Mouse (Mus musculus): ENCODE measurements around the gene Zfp277.
A peak's percentile ranks its signal among the peaks of the same experiment; 100 is the strongest.

Zfp277 gene

DNA sequence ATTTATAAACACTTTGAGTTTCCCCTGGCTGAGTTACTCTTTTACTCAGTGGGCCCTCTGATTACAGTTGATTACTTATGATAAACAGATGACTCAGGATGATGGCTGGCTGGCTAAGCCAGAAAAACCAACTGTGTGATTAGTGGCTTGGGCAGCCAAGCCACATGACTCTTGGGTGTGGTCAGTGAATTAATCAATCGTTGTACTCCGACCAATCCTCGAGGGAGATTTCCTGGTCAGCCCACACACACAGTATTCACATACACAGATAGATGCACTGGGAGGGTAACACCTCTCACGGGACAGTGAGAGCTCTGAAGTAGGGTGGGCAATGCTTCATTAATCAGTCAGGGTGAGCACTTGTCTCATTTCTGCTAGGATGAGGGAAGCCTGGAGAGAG, 97.5 kb downstream of the Zfp277 start:
- DNase-seq: no peak

DNA sequence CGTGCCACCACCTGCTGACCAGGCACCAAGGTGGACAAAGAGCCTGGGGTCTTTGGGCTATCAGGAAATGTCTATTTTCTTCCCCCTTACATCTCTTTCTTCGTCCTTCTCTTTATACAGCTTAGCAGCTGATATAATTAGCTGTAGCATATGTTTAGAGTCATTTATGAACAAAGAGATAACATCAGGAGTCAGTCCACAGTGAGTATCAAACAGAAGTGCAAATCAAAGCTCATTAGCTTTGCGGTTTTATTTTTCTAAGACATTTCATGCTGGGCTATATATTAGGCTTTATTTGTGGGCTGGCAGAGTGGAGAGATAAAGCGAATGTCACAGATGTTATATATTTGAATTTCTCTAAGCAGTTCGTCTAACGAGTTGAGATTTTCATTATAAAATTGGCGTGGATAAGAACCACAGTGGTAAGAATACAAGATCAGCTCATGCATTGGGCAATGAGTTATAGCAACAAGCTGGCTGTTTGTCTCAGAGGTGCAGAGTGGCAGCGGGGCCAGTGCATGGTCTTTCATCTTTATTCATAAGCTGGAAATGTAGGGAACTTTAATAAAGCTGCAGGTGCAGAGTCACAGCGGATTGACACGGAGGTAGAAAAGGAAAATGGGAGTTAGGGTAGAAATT, 98.5 kb downstream of the Zfp277 start:
- no peak for DNase-seq

DNA sequence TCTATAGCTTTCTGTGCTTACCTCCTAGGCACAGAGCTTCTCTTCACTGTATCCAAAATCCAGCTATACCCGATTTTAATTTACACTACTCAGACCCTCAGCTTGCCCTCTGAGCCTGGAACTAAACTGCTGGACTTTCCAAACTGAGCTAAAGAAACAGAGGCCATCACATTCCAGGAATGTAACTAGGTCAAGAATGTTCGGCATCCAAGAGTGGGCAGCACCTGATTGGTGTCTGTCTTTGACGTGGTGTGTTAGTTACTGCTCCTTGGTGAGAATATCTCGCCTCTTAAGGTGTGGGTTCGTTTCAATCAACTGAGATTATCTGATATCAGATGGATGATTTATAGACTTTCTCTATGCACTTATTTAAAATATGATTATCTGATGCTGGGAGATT, 104.3 kb downstream of the Zfp277 start:
- DNase-seq: peak; percentile 29 to 52

DNA sequence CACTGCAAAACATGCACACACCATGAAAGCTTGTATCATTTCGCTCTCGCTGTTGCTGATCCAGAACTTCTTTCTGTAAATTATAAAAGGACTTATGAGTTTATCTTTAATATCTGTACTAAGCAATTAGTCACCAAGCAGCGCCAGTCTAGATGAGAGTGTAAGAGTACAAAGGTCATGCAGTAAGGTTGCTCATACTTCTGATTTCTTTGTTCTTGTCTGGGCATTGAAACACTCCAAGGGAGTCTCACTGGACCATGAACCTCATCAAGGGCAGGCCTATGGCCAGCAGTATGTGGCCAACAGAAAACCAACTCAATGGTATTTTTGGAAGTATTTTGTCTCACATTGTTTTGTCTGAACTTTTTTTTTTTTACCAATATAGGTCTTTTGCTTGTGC, 110.4 kb downstream of the Zfp277 start:
- peak; percentile 13 to 26 for DNase-seq

DNA sequence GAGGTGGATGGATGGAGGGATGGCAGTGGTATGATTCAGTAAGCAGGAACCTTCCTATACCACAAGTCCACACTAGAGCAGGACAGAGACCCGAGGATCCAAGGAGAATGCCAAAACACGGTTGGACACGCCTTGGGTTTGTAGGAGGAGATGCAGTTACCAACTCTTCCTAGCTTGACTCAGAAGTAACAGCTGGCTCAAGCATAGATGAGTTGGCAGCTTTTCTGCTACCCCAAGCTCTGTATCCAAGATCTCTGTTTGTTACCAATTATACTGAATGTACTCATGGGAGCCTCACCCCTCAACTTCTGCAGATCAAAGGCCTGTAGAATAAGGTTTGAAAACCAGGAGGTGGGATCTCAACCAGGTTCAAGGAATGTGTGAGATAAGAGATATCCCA, 114.2 kb downstream of the Zfp277 start:
- no peak for DNase-seq

DNA sequence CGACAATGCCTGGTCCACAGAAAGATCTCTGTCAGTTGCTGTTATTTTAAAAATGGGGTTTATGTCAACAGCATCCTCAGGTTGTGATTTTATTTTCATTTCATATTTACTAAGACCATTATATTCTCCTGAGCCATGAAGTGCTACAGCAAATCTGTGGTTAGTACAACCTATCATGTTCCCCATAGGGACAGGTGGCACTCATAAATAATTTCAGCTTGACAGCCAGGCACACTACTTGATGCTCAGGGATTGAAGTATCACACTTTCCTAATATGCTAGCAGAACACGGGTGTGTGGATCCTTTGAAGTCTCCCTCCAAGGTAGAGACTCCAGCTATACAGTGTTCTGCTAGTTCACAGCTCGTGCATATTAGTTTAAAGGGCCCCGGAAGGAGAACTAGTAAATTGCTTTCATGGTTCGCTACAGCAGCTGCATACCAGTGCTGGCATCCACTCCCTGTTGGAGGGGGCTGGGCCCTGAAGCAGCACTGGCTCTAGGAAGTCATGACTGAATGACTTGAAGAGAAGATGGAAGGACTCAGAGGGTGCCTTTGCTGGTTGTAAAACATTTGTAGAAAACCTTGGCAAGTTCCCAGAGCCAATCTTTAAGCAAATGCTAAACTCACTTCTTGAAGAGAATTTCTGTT, 118.6 kb downstream of the Zfp277 start:
- DNase-seq: peak; percentile 53 to 71

DNA sequence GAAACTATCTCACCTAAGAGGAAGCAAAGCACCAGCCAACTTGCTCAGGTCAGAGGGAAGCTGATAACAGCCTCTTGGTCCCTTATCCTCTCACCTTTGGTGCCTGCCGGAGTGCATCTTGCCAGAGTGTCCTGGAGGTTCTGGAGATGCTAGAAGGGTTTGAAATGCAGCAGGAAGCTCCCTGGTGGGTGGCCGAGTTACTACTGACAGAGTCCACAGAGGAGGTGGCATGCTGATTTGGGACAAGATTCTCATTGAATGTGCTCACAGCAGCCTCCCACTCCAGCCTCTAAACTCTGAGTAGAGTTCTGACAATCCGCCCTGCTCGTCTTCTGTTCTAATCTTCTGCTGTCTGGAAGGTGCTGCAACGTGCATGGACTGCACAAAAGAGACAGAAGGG, 120.1 kb downstream of the Zfp277 start:
- no peak for DNase-seq

DNA sequence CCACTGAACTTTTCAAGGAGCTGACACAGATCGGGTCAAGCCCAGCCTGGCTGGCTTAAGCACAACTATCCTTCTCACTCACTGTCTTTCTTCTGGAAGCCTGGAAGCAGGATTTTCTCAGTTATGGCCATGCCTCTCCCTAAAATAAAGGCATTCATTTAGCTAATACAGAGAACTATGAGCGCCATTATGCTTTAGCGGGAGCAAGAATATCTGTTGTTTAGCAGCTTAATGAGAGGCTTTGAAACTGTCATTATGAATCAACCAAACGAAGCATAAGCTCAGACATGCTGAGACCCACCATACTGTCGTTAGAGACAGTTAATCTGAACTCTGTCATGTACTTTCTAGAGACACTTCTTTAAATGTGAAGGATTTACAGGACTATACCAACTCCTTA, 120.9 kb downstream of the Zfp277 start:
- no peak for DNase-seq

DNA sequence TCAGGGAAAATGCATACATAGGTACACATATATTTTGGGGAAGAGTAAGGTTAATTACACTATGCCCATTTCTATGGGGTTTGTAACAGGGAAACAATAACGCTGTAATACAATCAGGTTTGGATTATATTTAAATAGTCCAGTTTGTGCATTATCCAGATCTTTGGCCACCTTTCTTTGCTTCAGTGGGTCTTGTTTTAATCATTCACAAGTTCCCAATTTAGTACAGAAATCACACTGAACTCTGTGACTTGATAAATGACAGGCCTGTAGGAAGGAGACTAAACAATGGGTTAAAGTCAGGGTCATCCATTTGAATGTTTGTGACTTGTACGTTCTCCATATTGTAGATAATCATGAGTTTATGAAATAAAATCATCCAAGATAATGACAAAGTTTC, 130.6 kb downstream of the Zfp277 start:
- DNase-seq: peak in 1 of 2 experiments; percentile 14

DNA sequence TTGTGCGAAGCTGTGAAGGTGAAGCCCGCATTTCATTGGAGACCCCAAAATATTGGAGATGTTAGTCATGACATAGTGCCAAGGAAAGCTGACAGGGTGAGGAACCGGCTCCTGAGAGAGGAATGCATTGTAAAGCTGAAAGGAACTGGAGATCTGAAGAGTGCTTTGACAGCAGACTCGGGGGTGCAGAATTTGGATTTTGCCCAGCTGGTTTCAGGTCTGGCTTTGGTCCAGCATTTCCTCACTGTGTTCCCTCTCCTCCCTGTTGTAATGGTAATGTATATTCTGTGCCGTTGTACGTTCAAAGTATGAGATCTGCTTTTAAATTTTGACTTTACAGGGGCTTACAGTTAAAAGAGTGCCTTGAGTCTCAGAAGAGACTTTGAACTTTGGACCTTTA, 141.7 kb downstream of the Zfp277 start:
- peak in 1 of 2 experiments; percentile 10 for DNase-seq

DNA sequence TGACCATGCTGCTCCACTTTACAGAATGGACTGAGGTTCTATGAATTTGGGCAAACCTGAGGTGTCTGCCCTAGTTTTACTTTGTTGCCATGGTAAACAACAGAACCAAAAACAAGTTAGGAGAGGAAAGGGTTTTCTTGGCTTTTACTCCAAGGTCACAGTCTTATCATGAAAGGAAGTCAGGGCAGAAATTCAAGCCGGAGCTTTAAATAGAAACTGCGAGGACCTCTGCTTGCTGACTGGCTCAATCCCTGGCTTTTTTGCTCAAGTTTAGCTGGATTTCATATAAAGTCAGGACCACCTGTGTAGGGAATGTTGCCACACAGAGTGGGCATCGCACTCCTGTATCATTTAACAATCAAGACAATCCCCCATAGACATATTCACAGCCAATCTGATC, 147.1 kb downstream of the Zfp277 start:
- no peak for DNase-seq

DNA sequence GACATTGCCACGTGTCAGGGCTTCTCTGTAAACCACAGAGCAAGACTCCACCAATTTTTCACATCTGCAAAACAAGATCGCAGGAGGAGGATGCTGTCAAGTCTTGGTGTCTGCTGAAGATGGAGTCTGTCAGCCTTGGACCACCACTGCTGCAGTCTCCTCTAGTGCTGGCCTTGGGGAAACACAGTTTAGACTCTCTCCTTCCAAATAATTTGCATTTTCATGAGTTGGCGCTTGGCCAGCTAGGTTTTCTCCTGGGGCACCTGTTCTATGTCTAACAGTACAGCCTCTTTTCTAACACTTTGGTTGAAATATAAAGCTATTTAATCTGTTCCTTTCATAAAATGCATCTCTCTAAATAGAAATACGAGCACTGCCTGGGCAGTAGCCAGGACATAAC, 159.2 kb downstream of the Zfp277 start:
- DNase-seq: peak in 1 of 2 experiments; percentile 54

DNA sequence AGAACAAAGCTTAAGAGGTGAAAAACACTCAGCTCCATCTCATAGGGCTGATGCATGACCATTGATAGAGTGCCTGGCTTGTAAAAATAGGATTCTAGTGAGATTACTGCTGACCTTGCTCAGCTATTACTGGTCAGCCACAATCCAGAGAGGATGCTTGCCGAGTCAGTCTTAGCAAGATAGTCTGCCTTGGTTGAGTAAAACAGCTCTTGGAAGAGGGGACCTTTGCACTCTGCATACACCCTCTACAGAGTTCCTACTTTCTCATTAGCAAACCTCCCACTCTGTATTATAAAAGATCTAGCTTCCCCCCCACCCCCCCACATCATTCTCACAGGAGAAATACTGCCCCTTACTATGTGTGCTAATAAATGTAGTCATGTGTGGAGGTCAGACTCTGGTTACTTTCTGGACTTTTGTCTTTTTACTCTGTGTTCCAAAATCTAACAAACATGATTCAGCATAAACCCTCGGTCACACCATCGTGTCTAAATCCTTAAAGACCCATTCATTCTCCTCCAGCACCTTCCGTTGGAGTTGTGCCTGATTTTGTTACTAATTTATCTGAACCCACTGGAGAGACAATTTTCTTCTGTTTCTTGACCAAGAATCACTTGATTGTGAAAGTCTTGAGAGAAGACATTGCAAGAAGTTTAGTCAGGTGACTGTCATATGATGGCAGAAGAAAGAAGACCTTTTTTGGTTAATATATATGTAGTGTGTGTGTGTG, 164.9 kb downstream of the Zfp277 start:
- peak; percentile 27 to 78 for DNase-seq

DNA sequence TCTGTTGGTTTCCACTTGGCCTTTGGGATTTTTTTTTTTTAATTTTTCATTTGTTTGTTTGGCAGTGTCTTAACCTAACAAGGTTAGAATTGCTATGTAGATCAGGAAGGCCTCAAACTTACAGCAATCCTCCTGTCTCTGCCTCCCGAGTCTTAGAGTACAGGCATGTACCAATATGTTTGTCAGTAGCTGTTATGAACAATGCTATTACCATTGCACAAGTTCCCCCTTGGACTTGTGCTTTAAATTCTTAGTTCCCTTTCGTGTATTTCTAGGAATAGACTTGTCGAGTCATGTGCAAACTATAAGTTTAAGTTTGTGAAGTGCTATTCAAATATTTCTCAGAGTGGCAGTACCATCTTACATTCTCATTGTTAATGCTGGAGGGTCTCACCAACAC, 168.1 kb downstream of the Zfp277 start:
- DNase-seq: no peak

DNA sequence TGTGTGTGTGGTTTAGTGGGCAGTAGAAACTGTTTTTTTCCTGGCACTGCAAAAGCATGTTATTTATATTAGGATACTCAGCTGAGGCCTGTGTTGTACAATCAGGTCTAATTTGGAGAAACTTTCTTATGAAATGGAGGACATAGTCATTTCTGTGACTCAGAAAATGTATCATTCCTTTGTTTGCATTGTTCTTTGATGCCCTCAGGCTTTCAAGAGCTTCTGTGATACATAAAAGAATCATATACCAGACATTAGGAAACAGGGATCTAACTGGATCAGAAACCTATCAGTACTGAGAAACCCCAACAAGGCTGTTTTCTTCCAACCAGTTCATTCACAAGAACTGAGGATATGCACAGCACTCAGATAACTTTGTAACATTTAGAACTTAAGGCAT, 170.8 kb downstream of the Zfp277 start:
- DNase-seq: no peak

DNA sequence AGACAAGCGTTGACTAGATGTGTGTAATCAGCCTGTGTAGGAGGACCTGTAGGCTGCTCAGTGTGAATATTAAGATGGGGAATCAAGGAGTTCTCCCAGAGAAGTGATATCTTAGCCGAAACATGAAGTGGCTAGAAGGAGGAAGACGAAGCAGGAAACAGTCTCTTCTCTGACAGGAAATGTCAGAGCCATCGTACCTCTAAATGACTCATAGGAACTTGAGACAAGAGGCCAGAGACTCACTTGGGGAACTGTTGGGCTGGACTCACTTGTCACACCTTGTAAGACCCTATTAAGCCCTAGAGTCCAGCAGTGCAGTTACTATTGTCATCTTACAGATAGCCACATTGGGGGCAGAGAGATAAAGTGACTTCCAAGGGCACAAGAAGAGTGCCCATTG, 172.4 kb downstream of the Zfp277 start:
- no peak for DNase-seq

DNA sequence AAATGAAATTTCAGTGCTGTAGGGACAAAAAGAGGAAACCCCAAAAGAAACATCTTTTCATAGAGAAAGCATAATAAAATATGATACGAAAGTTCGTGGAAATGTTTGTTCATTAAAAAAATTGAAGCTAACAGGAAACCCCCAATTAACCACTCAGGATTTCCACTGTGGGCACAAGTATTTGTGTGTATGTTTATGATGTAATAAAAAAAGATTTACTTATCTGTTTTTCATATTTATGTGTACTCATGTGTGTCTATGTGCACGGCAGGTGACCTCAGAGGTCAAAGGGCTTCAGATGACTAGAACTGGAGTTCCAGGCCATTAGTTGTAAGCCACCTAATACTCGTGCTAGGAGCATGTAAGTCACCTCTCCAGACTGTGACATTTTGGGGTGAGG, 173.0 kb downstream of the Zfp277 start:
- DNase-seq: no peak

DNA sequence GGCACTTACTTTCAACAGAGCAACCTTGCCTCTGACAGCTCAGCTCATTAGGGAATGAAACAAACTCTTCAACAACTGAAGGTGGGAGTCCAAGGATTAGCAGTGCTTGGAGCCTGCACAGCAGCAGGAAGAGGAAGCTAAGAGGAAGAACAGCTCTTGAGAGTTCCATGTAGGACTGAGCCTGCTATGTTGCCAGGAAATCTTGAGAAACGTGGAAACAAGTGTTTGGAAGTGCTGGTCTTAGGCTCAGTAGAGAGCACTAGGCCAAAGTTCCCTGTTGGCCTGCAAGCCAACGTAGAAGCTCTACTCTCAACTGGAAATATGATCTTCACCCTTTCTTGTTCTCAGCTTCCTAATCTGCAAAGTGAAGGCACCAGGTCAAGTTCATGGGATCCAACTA, 177.4 kb downstream of the Zfp277 start:
- no peak for DNase-seq
